Mouse (Mus musculus) liver, embryonic 14.5 days (tissue): Measurements from ENCODE around the gene Ntrk1.

Experiments used
- CTCF ChIP-seq: IDR thresholded peaks from 2 replicates; pipeline ENCODE4 v1.5.1; 2016; ENCODE audit warnings: antibody characterized with exemption, low read depth, control low read depth
- EP300 ChIP-seq: IDR thresholded peaks from 2 replicates; pipeline ENCODE4 v1.6.1; 2016; ENCODE audit warnings: antibody characterized with exemption, low read depth

GRCm38 (mm10) chr3:87816166-87816565, 21.2 kb upstream of the Ntrk1 start:
- TF ChIP-seq CTCF (no peak), EP300 (no peak)
